Mouse (Mus musculus): ENCODE results near the gene Polr3g.
"Not testable (repeated sequence)": the region's sequence is repeated elsewhere in the genome, so short reads cannot be mapped to it uniquely, and the experiment has no call there.

Polr3g gene

DNA sequence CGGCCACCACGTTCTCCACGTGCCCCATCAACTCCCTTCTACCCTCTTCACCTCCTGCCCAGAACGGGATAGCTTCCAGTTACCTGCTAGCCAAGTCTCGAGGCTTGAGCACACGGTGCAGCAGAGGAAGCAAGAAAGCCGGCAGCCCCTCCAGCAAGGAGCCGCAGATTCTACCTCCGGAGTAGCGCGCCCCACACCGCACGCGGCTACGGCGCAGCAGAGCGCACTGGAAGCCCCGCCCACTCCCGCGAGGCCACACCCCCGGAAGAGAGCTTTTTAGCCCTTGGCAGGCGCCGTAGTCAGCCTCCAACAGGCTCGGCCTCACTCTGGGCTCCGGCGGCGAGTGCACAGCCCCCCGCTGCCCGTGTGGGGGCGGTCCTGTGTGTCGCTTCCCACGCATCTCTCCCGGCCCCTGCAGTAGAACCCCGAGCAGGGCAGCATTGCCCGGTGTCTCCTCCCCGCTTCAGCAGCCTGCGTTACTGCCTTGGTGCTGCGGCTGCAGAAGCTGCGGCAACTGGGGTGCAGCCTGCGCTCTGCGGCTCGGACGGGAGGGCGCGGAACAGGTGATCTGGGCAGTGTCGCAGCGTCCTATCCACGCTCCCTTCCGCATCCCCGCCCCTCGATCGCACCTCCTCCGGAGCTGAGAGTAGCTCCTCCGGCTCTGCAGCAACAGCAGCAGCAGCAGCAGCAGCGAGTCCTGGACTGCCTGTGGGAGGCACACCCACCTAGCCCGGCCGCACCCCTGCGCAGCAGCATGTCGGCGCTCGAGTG is at the start of gene Polr3g, which contains the start of gene Mblac2:
Gene Polr3g (minus strand): TSS at position 239 of the 771 bp plus-strand sequence.
Gene Mblac2 (plus strand): TSS at position 567 of the 771 bp plus-strand sequence.
- peak; percentile 95 for DNase-seq

DNA sequence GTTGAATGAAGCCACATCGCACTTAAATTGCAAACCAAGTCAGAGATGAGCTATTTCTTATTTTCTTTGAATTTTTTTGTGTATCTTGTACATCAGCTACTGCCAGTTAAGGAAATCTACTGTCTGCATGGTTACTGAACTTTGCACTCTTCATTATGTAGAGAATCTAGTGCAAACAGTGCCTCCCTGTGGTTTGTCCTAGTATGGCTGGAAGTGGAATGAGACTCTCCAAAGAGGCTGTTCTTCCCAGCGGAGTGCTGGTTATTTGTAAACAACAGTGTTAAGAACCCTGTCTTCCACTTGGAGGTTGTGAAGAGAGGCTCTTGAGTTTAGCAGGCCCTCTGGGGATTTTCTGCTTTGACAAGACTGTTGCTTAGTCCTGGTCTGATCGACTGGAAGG is 49.6 kb upstream of the Polr3g start:
- DNase-seq: peak; percentile 15

DNA sequence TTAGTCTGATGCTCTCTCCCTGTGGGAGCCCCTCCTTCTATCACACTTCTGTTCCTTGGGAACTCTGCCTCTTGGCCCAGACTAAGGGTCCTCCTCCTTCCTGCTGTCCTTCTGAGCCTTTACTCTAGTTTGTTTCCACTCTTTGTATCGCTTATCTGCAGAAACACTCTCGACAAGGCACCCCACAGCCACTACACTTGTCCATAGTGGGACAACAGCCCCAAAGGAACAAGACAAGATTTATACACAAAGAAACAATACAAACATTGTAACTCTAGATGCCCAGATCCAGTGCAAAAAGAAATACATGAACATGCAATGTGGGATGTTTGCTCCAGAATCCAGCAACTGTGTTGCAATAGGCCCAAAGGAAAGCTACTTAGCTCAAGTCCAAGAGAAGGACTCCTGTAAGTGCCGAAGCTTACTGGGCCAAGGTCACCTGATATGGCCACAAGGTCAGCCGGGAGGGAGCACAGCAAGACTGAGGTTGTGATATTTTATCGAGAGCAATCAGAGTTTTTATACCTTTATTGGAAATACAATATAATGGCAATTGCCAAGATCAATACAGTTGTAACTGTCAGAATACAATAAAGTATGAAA is 46.3 kb upstream of the Polr3g start:
- no peak for DNase-seq

DNA sequence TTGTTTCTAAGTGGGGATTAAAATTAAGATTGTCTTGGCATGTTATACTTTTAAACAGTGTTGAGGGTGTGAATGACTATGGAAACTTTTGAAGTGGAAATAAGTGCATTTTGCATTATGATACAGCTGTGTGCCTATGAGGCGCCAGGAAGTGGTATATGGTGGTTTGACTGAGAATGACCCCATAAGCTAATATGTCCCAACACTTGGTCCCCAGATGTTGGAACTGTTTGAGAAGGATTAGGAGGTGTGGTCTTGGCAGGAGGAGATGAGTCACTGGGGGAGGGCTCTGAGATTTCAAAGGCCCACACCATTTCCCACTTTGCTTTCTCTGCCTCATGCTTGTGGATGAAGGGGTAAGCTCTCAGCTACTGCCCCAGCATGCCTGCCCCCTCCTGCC is 44.5 kb upstream of the Polr3g start:
- DNase-seq: no peak

DNA sequence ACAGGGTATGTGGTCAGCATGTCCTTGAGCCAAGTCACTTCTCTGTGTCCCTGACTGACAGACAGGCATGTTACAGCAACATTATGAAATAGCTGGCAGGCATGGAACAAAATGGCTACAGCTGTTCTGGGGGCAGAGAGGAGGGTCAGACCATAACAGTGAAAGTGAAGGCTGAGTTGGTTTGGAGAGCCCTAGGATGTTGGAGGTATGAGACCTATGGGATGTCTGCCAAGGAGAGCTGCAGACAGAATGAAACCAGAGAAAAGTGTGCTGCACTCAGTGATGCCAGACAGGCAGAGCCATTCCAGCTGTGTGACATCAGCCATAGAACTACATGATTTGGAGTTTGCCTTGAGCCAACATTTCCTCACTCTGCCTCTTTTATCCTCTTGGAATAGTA is 44.1 kb upstream of the Polr3g start:
- DNase-seq: no peak

DNA sequence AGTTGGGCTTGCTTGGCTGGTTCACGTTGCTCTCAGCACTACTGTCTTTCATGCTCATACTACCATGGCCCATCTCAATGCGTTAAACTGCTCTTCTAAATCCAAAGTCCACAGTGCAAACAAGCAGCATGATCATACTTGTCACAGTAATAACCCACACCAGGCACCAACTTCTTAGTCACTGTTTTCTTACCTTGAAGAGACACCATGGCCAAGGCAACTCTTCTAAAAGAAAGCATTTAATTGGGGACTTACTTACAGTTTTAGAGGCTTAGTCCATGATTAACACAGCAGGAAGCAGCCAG is 33.2 kb upstream of the Polr3g start:
- DNase-seq: no peak

DNA sequence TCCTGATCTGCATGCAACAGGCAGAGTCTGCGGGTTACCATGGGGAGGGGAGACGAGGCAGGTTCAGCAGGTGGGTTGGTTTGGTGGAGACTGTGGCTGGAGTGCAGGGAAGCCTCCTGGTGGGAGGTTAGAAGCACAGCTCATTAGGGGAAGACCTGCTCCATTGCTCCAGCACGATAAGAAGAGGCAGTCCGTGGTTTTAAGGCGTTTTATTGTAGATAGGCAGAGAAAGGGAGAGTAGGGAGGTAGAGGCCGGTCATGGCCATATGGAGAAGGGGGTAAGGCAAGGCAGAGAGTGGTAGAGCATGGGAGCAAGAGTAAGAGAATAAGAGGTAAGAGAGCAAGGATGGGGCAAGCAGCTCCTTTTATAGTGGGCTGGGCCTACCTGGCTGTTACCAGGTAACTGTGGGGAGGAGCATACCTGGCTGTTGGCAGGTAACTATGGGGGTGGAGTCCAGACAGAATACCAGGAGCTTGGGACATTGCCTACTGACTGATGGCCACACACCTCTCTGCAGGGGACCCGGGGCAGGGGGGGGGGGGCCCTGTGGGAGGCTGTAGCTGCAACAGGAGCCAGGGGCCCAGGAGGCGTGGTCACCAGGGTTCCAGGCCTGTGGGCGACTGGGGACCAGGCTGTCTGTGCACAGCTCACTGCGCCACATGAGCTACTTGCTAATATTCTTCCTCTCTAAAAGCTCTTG is 32.7 kb upstream of the Polr3g start:
- DNase-seq: no peak

DNA sequence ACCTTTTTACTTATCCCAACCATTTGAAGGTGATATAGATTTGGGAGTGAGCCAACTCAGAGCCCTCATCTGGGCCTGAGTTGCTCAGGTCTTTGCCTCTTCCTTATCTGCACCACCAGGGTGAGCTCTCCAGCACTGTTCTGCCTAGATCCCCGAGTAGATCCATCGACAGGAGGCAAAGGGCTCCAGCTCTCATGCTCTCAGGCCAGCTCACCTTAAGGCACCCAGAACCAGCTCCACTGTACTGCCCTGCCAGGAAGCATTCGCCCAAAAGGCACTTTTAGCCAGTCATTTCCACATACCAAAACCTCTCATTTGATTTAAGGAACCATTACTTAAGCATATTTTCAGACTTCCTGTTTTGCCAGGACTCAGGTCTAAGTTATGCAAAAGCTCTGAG is 30.1 kb upstream of the Polr3g start:
- no peak for DNase-seq

DNA sequence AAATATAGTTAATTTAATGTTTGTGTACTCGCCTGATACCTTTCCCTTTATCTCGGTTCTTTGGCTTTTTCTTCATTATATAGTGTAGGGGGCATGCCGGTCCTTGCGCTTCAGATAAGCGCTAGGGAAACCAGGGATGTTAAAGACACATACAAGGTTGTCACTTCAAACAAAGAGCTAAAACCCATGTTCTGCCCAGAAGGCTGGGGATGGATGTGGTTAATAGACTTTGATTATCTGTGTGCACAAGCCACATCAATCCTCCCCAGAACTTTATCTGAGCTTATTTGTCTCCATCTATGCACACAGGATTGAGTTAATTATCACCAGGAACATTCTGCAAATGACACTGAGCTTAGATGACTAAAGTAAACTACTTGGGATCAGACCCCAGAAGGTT is 25.8 kb upstream of the Polr3g start:
- no peak for DNase-seq

DNA sequence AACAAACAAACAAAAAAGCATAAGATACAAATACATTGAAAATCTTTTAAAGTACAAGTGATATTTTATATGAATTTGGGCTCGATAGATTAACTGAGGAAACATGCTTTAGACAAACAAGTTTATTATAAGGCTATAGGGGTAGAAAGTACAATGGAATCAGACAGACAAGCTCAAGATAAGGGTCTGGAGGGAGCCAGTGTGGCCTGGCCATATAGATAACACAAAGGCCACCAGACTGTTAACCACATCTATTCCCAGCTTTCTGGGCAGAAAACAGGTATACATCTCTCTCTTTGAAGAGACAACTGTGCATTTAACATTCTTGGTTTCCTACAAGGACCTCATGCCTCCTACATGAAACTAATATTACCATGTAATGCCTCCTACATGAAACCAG is 19.5 kb upstream of the Polr3g start:
- no peak for DNase-seq

DNA sequence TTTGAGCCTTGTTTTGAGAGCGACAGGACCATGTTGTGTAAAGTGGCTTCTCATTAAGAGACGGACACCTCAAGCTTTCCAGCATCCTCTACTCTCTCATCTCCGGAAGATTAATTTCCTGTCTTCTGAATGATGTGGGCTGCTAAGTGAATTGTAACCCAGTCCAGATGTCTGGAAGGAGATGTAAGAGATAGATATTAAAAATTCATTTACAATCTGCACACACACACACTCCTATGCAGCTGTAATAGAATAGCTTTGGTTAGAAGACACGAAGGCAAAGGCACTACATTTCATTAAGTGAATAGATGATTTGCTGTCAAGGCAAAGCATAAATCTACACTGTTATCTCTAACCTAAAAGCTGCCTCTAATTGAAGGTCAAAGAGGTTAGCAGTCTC is 18.3 kb upstream of the Polr3g start:
- no peak for DNase-seq

DNA sequence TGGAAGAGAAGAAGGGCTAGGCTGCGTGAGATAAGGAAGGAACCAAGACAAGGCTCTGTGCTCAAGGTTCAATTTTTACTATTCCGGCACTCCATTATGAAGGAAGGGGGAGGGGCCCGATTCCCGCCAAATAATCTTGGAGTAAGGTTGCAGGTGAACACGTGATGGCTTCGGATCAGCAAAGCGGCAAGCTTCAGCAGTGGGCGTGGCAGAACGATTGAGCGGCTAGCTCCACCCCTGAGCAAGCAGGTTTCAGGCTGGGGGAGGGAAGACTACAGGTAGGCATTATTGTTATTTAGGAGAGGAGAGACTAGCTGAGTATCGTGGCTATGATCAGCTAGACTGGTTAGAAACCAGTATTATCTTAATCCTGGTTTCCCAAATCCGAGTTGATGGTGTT is 17.3 kb upstream of the Polr3g start:
- DNase-seq: not testable (repeated sequence)

DNA sequence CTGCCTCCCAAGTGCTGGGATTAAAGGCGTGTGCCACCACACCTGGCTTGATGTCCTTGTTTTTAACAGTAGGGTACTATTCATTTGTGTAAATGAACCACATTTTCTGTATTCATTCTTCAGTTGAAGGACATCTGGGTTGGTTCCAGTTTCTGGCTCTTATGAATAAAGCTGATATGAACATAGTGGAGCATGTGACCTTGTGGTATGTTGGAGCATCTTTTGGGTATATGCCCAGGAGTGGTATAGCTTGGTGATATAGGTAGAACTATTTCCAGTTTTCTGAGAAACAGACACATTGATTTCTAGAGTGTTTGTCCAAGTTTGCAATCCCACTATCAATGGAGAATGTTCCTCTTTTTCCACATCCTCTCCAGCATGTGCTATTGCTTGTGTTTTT is 3.1 kb upstream of the Polr3g start:
- DNase-seq: no peak

DNA sequence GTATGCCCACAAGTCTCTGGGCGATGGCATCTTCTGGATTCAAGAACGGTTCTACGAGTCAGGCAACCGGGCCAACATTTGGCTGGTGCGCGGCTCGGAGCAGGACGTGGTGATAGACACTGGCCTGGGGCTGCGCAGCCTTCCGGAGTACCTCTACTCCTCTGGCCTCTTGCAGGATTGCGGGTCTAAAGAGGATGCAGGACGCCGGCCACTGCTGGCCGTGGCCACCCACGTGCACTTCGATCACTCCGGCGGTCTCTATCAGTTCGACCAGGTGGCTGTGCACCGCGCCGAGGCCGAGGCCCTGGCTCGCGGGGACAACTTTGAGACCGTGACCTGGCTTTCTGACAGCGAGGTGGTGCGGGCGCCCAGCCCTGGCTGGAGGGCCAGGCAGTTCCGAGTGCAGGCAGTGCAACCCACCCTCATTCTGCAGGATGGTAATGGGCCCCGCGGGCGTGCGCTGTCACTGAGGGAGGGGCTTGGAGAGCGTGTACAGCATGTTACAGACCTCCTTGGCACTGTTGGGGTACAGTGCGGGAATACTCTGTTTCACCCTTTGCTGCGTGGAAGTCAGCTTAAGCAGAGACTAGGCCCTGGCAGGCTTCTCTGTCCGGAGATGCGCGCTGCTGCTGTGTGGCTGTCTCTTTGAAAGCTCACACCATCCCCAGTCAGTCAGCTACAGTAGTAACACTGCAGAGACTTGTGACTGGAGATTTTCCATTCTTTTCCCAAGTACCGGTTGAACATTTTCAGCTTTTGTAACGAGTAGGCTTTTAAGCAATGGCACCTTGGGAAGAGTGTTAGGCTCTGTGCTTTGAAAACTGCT is 946 bp upstream of the Polr3g start:
- no peak for DNase-seq

DNA sequence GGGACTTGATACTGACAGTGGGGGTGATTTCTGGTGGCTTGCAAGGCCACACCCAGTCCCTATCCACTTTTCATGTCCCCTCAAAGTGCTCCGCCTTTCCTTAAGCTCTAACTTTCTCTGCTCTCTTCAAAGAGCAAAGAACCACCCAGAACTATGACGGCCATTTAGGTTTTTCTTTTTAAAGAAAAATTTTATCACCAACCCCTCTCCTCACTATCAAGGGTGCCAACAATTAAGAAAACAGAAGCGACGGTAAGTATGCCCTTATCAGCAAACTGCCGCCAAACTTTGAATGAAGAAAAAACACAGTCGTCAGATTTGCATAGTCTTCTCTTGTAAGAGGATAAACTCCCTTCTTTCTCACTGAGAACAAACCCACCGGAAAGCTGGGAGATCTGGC is 547 bp downstream of the Polr3g start:
- no peak for DNase-seq

DNA sequence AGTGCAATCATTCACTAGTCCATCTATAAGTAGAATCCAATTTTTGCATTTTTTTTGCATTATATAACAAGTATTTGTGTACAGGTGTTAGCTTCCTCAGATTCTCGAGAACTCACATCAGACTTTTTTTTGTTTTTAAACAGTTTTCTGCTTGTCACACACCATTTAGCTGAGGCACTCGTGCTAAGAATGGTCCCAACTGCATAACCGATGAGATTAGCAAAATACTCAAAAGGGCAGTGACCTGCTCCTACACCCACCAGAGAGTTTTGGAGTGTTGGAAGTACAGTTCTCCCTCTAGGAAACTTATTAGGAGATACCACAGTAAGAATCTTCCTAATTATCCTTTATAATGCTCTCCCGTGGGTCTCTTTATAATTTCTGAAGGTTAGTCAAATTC is 1.0 kb downstream of the Polr3g start:
- no peak for DNase-seq

DNA sequence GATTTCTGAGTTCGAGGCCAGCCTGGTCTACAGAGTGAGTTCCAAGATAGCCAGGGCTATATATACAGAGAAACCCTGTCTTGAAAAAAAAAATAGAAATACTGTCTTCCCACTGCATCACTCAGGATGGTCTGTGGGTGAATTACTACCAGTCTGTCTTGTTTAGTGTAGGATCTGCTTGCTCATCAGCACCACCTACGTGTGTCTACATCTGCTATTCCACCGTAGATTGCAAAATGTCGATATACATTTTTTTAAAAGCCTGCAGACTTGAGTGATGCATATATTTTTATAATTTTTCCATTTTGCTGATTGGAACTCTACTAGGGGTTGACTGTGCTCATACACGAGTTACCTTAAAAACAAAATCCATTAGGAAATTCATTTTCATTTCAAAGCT is 4.5 kb downstream of the Polr3g start:
- DNase-seq: no peak

DNA sequence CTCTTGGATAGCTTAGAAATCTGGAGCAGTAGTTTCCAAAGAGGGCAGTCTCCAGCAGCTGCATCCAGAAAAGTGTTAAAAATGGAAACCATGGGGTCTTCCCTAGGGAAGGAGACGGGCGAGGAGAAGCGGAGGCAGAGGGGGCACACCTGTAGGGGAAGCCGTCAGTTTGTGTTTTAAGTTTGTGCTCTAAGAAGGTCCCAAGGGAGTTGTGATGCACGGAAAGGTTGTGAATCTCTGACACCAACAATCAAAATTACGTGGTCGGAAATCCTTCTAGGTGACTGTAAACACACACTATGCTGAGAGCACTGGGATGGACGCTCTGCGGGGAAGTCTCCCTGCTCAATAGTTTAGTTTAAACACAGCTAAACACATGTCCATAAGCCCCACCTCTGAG is 7.2 kb downstream of the Polr3g start:
- DNase-seq: no peak

DNA sequence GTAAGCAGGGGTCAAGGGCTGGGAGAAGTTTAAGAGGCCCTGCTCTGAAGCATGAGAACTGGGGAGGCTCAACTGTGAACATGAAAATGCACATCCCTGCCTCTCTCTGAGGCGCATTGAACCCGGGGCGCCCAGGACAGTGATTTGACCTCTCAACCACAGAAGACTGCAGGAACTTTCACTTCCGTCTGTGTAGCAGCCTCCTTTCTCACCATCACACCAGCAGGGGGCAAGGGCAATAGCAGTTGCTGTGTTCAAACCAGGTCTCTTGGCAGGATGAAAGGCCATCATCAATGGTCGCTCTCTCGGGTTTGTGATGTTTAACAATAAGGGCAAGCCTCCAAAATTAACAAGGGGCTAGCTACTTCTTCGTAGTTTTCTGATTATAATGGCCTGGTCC is 7.7 kb downstream of the Polr3g start:
- DNase-seq: no peak

DNA sequence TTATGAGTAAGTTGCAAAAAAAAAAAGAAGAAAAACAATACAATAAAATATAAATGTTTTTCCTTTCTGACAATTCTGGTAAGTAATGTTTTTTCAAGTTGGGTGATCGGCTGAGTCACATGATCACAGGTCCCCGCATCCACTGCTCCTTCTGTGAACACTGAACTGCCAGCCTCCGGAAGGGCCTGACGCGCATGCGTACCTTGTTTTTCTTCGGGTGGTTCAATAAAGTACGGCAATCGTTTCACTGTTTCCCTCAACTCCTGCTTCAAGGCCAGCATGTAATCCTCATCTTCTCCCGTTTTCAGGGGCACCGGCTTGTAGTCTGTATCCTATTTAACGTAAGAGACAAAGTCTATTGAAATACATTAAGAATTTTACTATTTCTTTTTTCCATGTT is 16.4 kb downstream of the Polr3g start:
- DNase-seq: no peak

DNA sequence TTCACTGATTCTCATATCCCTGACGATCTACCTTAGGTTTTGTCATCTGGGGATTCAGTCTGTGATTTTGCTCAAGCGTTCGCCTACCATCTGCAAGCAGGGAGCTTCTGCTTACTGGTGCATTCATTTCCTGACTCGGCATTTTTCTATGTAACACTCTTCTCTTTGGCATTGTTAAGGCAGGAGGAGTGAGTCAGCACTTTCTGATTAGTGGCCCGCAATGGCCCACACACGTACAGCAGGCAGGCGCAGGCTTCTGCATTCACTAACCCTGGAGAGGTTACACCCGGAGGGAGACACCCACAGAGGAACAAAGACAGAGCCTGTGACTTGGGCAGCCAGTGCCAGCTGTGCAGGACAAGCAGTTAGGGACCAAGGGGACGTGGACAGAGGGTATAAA is 19.2 kb downstream of the Polr3g start:
- DNase-seq: no peak

DNA sequence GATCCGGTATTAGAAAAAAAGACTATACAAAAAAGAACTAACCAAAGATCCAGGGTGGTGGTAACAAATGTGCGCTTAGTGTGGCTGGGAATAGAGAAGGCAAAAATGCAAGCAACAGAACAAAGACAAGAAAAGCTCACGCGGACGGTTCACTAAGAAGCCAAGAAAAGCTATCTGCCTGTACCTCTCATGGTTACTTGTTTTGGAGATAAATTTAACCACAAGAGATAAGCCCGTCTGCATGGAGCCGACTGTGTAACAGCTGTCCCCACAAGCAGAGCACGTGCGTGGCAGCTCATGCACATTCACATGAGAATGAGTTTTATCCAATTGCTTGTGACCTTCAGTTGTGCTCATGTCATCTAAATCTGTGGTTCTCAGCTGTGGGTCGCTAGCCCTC is 20.3 kb downstream of the Polr3g start:
- DNase-seq: no peak

DNA sequence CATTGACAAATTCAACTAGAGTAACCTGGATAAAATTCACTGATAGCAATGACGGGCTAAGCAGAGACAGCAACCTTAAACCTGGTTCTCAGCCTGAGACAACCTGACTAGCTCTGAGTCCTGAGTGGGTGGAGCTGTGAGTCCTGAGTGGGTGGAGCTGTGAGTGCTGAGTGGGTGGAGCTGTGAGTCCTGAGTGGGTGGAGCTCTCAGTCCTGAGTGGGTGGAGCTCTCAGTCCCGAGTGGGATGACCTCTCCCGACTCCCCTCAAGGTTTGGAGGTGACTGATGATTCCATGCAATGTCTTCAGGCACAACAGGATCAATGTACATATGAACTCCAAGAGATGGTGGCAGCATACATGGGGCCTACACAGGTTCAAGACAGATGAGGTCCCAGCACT is 21.2 kb downstream of the Polr3g start:
- no peak for DNase-seq

DNA sequence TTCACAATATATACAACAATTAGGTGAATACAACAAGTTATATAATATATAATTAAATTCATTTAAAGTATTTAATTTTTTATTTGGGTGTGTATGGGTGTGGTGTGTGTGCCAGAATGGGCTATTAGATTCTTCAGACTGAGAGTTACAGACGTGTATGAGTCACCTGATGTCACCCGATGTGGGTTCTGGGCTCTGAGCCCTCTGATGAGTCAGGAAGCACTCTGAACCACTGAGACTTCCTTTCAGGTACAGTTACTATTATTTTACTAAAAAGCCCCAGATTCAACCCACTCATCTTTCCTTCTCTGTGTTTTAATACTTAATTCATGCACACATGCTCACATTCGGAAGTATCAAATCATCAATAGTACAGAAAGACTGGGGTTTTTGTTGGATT is 25.9 kb downstream of the Polr3g start:
- DNase-seq: no peak

Data from cerebellum, adult 9-11 months (tissue).